Mouse (Mus musculus): Measurements from ENCODE around the gene Mapk8ip3. TPM values are rescaled to one million over a fixed set of nuclear protein-coding genes. Genes with fewer than 3 reads are reported as not detected.
A peak's percentile ranks its signal among the peaks of the same experiment; 100 is the strongest.

Mapk8ip3 gene
- polyA plus RNA-seq, 1 experiment from 2014 or later, result 66.3 TPM

- in situ Hi-C loops (cut with MboI; ENCODE audit: low pct_unique_long_range_greater_than_20kb), result no loop called here
- no peak for TF ChIP-seq CTCF (IDR thresholded peaks at IDR 0.05)
- no peaks in the 10 kb centered on the region for H3K27me3 ChIP-seq
- DNase-seq (ENCODE audit: low read depth, low spot score) (peak; percentile 42), ATAC-seq (peak; percentile 28)
- ChIA-PET POLR2A (interaction anchor here (0.8 to 1.4 kb wide), 5 partner anchors 18 to 71 kb away, joined by 3 to 4 read pairs (median 4); no protein-coding TSS in a partner anchor), CTCF (no interaction called here)
Observed at GRCm38 (mm10) chr17:24894995-24895547, 41.7 kb downstream of the Mapk8ip3 start, which contains the start of the genes Eme2 and Mrps34. TSS of gene Eme2 (minus strand) at chr17:24895087. TSS of gene Mrps34 (plus strand) at chr17:24895116.

GRCm38 (mm10) chr17:24894061-24894994 lies 42.4 kb downstream of the Mapk8ip3 start:
- CTCF ChIA-PET, result no interaction called here

DNA sequence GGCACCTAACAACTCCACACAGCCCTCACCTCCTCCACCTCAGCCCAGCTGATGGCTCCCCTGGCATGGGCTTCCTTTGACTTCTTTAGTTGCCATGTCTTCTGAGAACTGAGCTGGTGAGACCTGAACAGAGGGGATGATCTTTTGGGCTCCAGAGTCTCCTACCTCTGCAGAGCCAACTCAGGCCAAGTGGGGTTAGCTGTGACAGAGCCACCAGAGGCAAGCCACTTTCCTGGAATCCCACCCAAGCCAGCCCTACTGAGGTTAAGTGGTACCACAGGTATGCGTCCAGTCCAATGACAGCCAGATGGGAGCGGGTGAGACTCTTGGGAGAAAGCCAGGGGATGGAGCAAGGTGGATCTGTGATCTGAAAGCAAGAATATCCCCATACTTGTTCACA lies 43.5 kb downstream of the Mapk8ip3 start:
- TF ChIP-seq CTCF (IDR thresholded peaks at IDR 0.05), result no peak
- ATAC-seq, result no peak
- in situ Hi-C loops (cut with MboI; ENCODE audit: low pct_unique_long_range_greater_than_20kb), result no loop called here
- DNase-seq (ENCODE audit: low read depth, low spot score), result no peak
- CTCF ChIA-PET, result no interaction called here
- H3K27me3 ChIP-seq, result no peaks in the 10 kb centered on the region
- POLR2A ChIA-PET, result no interaction called here

More at GRCm38 (mm10) chr17:24894061-24894994, 42.4 kb downstream of the Mapk8ip3 start:
- POLR2A ChIA-PET, result interaction anchor here (0.8 to 1.4 kb wide), 5 partner anchors 19 to 71 kb away, joined by 3 to 4 read pairs (median 4); no protein-coding TSS in a partner anchor
- no peak for ATAC-seq
- no peak for TF ChIP-seq CTCF (IDR thresholded peaks at IDR 0.05)
- no peak for DNase-seq (ENCODE audit: low read depth, low spot score)
- in situ Hi-C loops (cut with MboI; ENCODE audit: low pct_unique_long_range_greater_than_20kb), result no loop called here
- no peaks in the 10 kb centered on the region for H3K27me3 ChIP-seq

DNA sequence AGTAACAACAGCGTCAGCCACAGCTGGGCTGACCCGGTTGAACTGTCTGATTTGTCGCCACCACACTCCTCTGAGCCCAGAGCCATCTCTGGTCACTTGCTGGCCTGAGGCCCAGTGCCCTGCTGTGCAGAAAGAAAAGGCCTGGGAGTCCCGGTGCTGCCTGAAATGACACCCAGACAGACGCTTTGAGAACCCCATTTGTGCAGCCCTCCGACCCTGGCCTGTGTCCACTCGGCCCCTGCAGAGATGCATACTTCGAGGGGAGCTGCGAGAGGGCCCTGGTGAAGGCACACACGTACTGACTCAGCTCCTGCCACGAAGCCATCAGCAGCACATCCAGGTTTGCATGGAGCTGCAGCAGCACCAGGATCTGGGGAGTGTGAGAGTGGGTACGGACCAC lies 44.0 kb downstream of the Mapk8ip3 start:
- TF ChIP-seq CTCF (IDR thresholded peaks at IDR 0.05), result no peak
- ChIA-PET POLR2A (no interaction called here), CTCF (no interaction called here)
- in situ Hi-C loops (cut with MboI; ENCODE audit: low pct_unique_long_range_greater_than_20kb), result no loop called here
- ATAC-seq (no peak), DNase-seq (ENCODE audit: low read depth, low spot score) (no peak)
- H3K27me3 ChIP-seq, result no peaks in the 10 kb centered on the region

DNA sequence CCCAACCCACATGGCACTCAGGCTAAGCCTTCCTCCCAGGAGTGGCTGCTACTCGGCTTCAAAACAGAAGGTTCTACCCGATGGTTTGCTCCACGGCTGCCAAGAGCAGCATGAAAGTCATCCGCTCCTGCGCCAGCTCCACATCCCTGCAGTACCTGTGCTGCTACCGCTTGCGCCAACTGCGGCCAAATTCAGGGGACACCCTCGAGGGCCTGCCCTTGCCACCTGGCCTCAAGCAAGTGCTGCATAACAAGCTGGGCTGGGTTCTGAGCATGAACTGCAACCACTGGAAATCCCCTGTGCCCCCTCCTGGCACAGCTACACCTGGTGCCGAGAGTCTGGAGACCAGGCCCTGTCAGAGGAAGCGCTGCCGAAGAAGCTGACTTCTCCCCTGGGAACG lies 45.5 kb downstream of the Mapk8ip3 start:
- ChIA-PET CTCF (interaction anchor here (1.6 kb wide), 1 partner anchor 48 kb away, joined by 3 read pairs; no protein-coding TSS in a partner anchor), POLR2A (interaction anchor here (0.8 kb wide), 1 partner anchor 9 kb away, joined by 3 read pairs; no protein-coding TSS in a partner anchor)
- in situ Hi-C loops (cut with MboI; ENCODE audit: low pct_unique_long_range_greater_than_20kb), result no loop called here
- no peak for TF ChIP-seq CTCF (IDR thresholded peaks at IDR 0.05)
- ATAC-seq (no peak), DNase-seq (ENCODE audit: low read depth, low spot score) (no peak)
- no peaks in the 10 kb centered on the region for H3K27me3 ChIP-seq

DNA sequence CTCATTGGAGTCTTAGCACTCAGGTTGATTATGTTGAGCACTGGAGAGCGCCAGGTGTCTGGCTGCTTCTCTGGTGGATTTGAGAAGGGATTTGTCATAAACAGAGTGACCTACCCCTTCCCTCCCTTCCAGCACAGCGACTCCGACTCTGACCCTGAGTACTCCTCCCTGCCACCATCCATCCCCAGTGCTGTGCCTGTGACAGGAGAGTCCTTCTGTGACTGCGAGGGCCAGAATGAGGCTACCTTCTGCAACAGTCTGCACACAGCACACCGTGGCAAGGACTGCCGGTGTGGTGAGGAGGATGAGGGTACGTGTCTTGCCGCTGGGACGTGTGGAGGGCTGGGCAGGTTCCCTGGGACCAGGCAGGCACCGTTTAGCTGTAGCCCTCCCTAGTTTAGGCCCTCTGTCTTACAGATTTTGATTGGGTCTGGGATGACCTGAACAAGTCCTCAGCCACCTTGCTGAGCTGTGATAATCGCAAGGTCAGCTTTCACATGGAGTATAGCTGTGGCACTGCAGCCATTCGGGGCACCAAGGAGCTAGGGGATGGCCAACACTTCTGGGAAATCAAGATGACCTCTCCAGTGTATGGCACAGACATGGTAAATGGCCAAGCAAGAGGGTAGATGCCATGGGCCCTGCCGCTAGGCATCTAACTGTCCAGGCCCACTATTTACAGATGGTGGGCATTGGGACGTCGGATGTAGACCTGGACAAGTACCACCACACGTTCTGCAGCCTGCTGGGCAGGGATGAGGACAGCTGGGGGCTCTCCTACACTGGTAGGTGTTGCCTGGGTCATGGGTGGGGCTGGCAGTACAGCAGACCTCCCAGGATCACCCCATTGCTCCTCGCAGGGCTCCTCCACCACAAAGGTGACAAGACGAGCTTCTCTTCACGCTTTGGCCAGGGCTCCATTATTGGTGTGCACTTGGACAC lies 46.4 kb downstream of the Mapk8ip3 start:
- in situ Hi-C loops (cut with MboI; ENCODE audit: low pct_unique_long_range_greater_than_20kb), result no loop called here
- no peak for TF ChIP-seq CTCF (IDR thresholded peaks at IDR 0.05)
- H3K27me3 ChIP-seq, result no peaks in the 10 kb centered on the region
- no peak for ATAC-seq
- CTCF ChIA-PET, result interaction anchor here (1.6 kb wide), 1 partner anchor 47 kb away, joined by 3 read pairs; no protein-coding TSS in a partner anchor
- no peak for DNase-seq (ENCODE audit: low read depth, low spot score)
- POLR2A ChIA-PET, result interaction anchor here (0.7 to 0.8 kb wide), 2 partner anchors 8 to 46 kb away, joined by 3 read pairs; no protein-coding TSS in a partner anchor

DNA sequence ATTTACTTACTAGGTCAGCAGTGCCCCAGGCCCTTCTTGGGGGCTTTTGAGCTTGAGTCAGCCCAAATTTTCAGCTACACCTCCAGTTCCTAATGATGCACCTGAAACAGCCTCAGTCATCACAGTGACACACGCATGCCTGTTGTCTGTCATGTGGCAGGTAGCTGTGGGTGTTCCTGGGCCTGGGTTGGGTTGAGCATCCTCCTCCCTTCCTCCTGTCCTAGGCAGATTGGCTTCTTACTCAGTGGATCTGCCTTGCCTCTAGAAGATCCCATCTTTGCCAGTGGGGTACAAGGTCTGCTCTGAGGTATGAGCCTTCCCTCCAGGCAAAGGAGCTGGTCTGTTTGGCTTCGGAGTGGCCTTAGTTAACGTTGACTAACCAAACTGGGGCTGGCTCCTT lies 47.9 kb downstream of the Mapk8ip3 start:
- ChIA-PET CTCF (interaction anchor here (0.9 kb wide), 1 partner anchor 14 kb away, joined by 3 read pairs; no protein-coding TSS in a partner anchor), POLR2A (interaction anchor here (1.0 kb wide), 1 partner anchor 164 kb away, joined by 3 read pairs; the partner anchor contains the start of gene Ndufb10)
- DNase-seq (ENCODE audit: low read depth, low spot score) (no peak), ATAC-seq (no peak)
- TF ChIP-seq CTCF (IDR thresholded peaks at IDR 0.05), result no peak
- no peaks in the 10 kb centered on the region for H3K27me3 ChIP-seq
- in situ Hi-C loops (cut with MboI; ENCODE audit: low pct_unique_long_range_greater_than_20kb), result loop anchor here (5.0 kb wide), 1 partner anchor 42 kb away; no protein-coding TSS in a partner anchor

- in situ Hi-C loops (cut with MboI; ENCODE audit: low pct_unique_long_range_greater_than_20kb), result loop anchor here (5.0 kb wide), 1 partner anchor 40 kb away; no protein-coding TSS in a partner anchor
- ChIA-PET CTCF (no interaction called here), POLR2A (interaction anchor here (0.6 kb wide), 1 partner anchor 43 kb away, joined by 3 read pairs; no protein-coding TSS in a partner anchor)
- ATAC-seq, result no peak
- no peak for TF ChIP-seq CTCF (IDR thresholded peaks at IDR 0.05)
- H3K27me3 ChIP-seq, result no peaks in the 10 kb centered on the region
- DNase-seq (ENCODE audit: low read depth, low spot score), result no peak
Observed at GRCm38 (mm10) chr17:24887291-24888080, 49.3 kb downstream of the Mapk8ip3 start.

GRCm38 (mm10) chr17:24886932-24887271 lies 49.9 kb downstream of the Mapk8ip3 start:
- no peak for TF ChIP-seq CTCF (IDR thresholded peaks at IDR 0.05)
- H3K27me3 ChIP-seq, result no peaks in the 10 kb centered on the region
- in situ Hi-C loops (cut with MboI; ENCODE audit: low pct_unique_long_range_greater_than_20kb), result loop anchor here (5.0 kb wide), 1 partner anchor 40 kb away; no protein-coding TSS in a partner anchor
- ChIA-PET CTCF (no interaction called here), POLR2A (interaction anchor here (1.0 kb wide), 1 partner anchor 48 kb away, joined by 4 read pairs; no protein-coding TSS in a partner anchor)
- no peak for DNase-seq (ENCODE audit: low read depth, low spot score)
- ATAC-seq, result no peak

All from Patski (cell line).